Mouse (Mus musculus) hindbrain, postnatal 0 days (tissue): Measurements from ENCODE around the gene Mettl7a1. TPM values are rescaled to one million over a fixed set of nuclear protein-coding genes. Genes with fewer than 3 reads are reported as not detected.
A peak's percentile ranks its signal among the peaks of the same experiment; 100 is the strongest.
"Not testable (repeated sequence)": the region's sequence is repeated elsewhere in the genome, so short reads cannot be mapped to it uniquely, and the experiment has no call there.

Source experiments
- ATAC-seq: fragments of 200-750 bp; cut with Nextera tagmentation; 2 replicates; pipeline ENCODE4 v1.8.0; 2017; ENCODE audit warnings: mild to moderate bottlenecking, moderate TSS enrichment, moderate library complexity
- DNase-seq: peaks from one replicate; pipeline ENCODE4 v3.0.0-alpha.2; 2015; ENCODE audit warnings: low spot score
- H3K27ac ChIP-seq: fragments of 300-500 bp; sonication (generic); 2 replicates; pipeline ENCODE4 v1.5.1; 2014; ENCODE audit warnings: mild to moderate bottlenecking
- H3K27me3 ChIP-seq: fragments of 300-500 bp; sonication (generic); 2 replicates; pipeline ENCODE4 v1.6.1; 2014; ENCODE audit warnings: low read length, mixed read lengths; ENCODE audit not compliant: insufficient read depth
- H3K36me3 ChIP-seq: fragments of 300-500 bp; sonication (generic); 2 replicates; pipeline ENCODE4 v1.6.1; 2014; ENCODE audit warnings: low read length, mixed read lengths; ENCODE audit not compliant: insufficient read depth
- H3K4me1 ChIP-seq: fragments of 300-500 bp; sonication (generic); 2 replicates; pipeline ENCODE4 v1.6.1; 2014; ENCODE audit warnings: antibody characterized with exemption, low read length, mixed read lengths; ENCODE audit not compliant: insufficient read depth
- H3K4me2 ChIP-seq: fragments of 300-500 bp; sonication (generic); 2 replicates; pipeline ENCODE4 v1.6.1; 2014; ENCODE audit warnings: low read depth, mild to moderate bottlenecking, low read length, moderate library complexity, mixed read lengths
- H3K4me3 ChIP-seq: fragments of 300-500 bp; sonication (generic); 2 replicates; pipeline ENCODE4 v1.5.1; 2014; ENCODE audit warnings: low read length
- H3K9ac ChIP-seq: fragments of 300-500 bp; sonication (generic); replicated peaks from 2 replicates; pipeline ENCODE4 v1.6.1; 2014; ENCODE audit warnings: mild to moderate bottlenecking, low read length, moderate library complexity, mixed read lengths
- H3K9me3 ChIP-seq: fragments of 300-500 bp; sonication (generic); 2 replicates; pipeline ENCODE4 v1.6.1; 2016; ENCODE audit warnings: low read length, mixed read lengths
- CTCF ChIP-seq: IDR thresholded peaks from 2 replicates; pipeline ENCODE4 v1.5.1; 2016; ENCODE audit warnings: antibody characterized with exemption, control low read depth, low read depth
- WGBS: fragments of 180-500 bp; shearing (Covaris S2); extraction: QIAGEN DNeasy Blood & Tissue Kit; methylation state at CpG from one replicate; pipeline ENCODE4 v1.1.7; 2014; 5-methylcytosine and 5-hydroxymethylcytosine counted together
- polyA plus RNA-seq: library from polyadenylated mRNA; unstranded; fragments of >200 nt; fragmentation: Nextera tagmentation; extraction: Ambion mirVana; gene quantifications from 2 replicates; pipeline ENCODE4 v1.2.1, GENCODE M21; 2015
- total RNA-seq: library from RNA; depleted of rRNA; stranded (reverse); fragments of >200 nt; gene quantifications from 2 replicates; pipeline ENCODE4 v1.2.3, GENCODE M21; 2014

Mettl7a1 gene
- total and polyA plus RNA-seq, 2 experiments from 2014 or later: 1.8 to 9.3 TPM

DNA sequence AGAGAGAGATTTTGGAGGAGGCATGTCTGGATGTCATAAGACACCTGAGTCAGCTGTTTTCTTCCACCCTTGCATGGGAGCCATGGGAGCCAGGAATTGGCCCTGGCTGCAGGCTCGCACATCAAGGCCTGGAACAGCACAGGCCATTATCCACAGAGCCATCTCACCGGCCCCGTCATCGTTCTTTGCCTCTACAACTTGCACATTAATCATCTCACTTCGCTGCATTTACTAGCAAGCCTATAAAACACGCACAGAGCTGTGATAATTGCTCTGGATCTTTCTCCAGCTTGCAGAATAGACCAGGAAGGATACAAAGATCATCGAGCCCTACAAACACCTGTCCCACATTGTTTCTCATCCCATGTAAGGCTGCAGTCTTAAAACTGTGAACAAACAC lies 26.8 kb downstream of the Mettl7a1 start:
- no peak for TF ChIP-seq CTCF
- Histone ChIP-seq H3K9me3 (no peaks in the 10 kb centered on the region), H3K27me3 (no peaks in the 10 kb centered on the region), H3K27ac (no peak overlapping the region), H3K36me3 (no peaks in the 10 kb centered on the region), H3K4me3 (no peak overlapping the region), H3K9ac (no peak overlapping the region), H3K4me1 (no peaks in the 10 kb centered on the region), H3K4me2 (no peak overlapping the region)
- ATAC-seq (no peak), DNase-seq (no peak)
- 68% methylated on average over 7 of the region's 7 CpGs for WGBS

DNA sequence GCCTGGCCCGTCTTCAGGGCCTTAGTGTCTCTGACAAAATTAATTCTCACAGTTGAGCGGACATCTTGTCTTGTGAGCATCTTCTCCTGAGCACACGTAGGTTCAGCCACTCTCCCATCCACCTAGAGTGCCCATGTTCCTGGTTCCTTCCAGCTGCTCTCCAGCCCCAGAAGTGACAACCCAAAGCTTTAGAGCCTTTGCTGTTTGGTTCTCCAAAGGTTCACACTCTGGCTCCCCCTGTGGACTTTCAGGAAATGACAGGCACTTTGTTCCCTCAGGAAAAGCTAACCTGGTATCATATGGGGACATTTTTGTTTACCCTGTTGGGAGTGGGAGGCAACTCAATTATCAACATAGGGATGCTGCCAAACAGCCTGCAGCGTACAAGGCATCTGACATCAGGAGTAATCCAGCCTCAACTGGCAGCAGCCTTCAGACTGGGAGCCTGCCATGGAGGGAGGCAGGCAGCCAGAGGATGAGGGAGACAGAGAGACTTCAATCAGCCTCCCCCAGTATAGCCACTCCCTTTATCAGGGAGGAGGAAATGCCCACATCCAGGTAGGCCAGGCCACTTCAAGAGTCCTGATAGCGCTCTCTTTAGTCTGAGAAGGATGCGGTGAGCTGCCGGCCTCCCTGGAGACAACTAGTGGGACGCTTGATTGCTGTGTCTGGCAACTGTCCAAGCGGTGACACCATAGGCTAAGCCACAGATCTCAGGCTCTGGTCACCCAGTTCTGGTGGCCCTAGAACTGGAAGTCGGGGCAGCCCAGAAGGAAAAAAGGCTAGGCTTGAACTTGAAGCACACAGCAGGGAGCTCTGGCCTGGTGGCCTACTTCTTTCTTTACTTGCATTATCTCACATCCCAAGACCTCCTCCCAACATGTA lies 28.4 kb downstream of the Mettl7a1 start:
- H3K9me3 ChIP-seq, H3K4me2 ChIP-seq, H3K27me3 ChIP-seq, H3K4me1 ChIP-seq, H3K9ac ChIP-seq, DNase-seq, H3K4me3 ChIP-seq, H3K27ac ChIP-seq, H3K36me3 ChIP-seq: not testable (repeated sequence)
- TF ChIP-seq CTCF: peak; percentile 23; the same call in 1 of the 2 replicates
- WGBS: 34% methylated on average over 2 of the region's 10 CpGs
- ATAC-seq: peak; percentile 70

DNA sequence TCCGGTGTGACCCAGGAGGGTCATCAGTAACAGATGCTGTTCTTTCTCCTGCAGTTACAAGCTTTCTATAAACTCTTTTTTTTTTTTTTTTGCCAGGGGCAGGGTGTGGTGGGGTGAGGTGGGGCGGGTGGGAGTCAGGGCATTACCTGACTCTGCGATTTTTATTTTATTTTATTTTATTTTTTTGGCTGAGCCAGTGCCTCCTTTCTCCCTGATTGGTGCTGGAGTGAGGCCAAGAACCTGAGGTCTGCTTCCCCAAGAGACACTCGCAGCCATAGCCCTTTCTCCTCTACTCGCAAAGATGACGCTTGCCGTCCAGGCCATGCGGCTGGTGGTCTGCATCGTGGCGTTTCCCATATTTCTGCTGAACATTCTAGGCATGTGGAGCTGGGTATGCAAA lies 30.7 kb downstream of the Mettl7a1 start, which contains the start of gene Mettl7a3:
TSS of gene Mettl7a3 (plus strand) at position 301 of the 400 bp plus-strand sequence.
- Histone ChIP-seq H3K9me3 (no peaks in the 10 kb centered on the region), H3K4me1 (no peaks in the 10 kb centered on the region), H3K9ac (no peak within 1 kb of the TSS), H3K27me3 (no peaks in the 10 kb centered on the region), H3K27ac (no peak within 1 kb of the TSS), H3K4me2 (no peak within 1 kb of the TSS), H3K36me3 (no peaks in the 10 kb centered on the region), H3K4me3 (no peak within 1 kb of the TSS)
- ATAC-seq (no peak), DNase-seq (no peak)
- TF ChIP-seq CTCF: no peak
- WGBS: 55% methylated on average over 10 of the region's 10 CpGs

DNA sequence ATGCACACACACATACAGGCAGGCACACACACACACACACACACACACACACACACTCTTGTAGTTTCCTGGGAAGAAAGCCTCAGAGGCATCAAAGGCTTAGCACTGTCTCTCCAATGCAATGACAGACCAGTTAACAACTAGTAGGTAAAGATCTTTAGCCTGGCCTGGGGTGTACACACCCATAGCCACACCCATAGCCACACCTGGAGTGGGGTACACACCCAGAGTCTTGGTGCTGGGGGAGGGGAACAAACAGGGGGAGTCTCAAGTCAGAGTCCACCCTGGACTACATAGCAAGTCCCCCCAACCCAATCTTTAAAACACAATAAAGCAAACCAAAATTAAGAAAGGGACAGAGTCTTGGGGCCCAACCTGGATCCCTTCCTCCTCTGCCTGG lies 33.4 kb downstream of the Mettl7a1 start:
- H3K4me2 ChIP-seq, H3K27me3 ChIP-seq, H3K36me3 ChIP-seq, H3K9ac ChIP-seq, H3K4me3 ChIP-seq, H3K27ac ChIP-seq, ATAC-seq, H3K4me1 ChIP-seq, DNase-seq, H3K9me3 ChIP-seq: not testable (repeated sequence)

DNA sequence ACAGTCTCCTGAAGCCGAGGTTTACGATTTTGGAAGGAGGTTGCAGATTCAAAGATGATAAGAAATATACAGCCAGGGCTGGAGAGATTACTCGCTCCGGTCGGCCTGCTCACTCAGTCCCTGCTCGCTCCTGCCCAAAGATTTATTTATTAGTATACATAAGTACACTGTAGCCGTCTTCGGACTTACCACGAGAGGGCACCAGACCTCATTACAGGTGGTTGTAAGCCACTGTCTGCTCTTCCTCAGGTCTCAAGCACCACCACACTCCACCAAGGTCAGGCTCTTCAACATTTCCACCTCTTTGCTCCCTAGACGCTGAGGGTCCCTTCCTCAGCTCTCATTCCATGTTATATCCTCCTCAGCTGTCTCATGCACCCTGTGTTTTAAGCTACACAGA lies 33.9 kb downstream of the Mettl7a1 start:
- H3K4me1 ChIP-seq, H3K4me2 ChIP-seq, ATAC-seq, H3K9ac ChIP-seq, H3K27ac ChIP-seq, H3K36me3 ChIP-seq, H3K27me3 ChIP-seq, H3K9me3 ChIP-seq, H3K4me3 ChIP-seq: not testable (repeated sequence)
- 32% methylated on average over 9 of the region's 10 CpGs for WGBS
- peak; percentile 57 for TF ChIP-seq CTCF
- DNase-seq: peak; percentile 49

DNA sequence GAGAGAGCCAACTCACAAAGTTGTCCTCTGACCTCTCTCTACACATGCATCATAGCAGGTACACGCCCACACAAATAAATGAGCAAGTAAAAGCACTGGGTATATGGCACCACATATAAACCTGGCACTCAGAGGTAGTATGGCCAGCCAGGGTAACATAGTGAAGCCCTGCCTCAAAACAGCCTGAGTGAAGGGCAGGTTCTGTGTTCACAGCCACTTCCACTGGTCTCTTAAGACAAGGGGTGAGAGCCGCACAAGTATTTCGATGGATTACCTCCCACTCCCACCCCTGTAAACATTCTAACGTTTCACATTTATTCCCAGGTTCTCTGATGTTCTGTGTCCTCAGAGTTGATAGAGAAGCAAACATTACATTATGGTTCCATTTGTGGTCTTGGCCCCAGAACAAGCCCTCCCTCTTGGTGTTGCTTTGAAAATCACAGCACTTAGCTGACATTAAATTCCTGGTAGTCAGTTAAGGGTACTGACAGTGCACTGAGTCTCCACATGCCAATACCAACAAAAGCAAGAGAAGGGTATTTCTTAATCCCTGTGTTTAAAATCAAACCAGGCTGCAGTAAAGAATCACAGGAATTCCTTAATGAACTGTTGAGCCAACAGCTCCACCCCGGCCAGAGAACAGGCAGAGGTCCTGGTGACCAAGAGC lies 37.5 kb downstream of the Mettl7a1 start:
- H3K4me2 ChIP-seq, H3K9me3 ChIP-seq, H3K4me3 ChIP-seq, DNase-seq, H3K4me1 ChIP-seq, H3K9ac ChIP-seq, ATAC-seq, H3K27ac ChIP-seq, H3K36me3 ChIP-seq, H3K27me3 ChIP-seq: not testable (repeated sequence)
- 77% methylated on average over 4 of the region's 5 CpGs for WGBS

DNA sequence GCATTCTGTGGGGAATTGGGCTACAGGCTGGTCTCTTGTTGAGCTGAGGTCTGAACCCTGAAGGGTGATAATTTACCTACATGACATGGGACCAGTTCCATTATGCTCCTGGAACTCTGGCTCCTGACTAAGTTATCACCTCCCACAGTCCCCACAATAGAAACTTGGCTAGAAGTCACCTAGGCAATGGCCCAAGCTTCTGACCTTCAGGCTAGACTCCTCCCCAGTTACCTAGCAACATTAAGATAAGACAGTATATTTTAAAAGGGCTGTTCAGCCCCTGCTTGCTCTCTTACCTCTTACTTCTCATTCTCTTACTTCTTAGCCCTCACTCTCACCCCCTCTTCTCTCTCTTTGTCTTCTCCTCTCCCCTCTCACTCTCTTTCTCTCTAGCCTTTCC lies 41.5 kb downstream of the Mettl7a1 start:
- Histone ChIP-seq H3K9me3 (no peaks in the 10 kb centered on the region), H3K27ac (no peak overlapping the region), H3K27me3 (no peaks in the 10 kb centered on the region), H3K36me3 (no peaks in the 10 kb centered on the region), H3K9ac (no peak overlapping the region), H3K4me2 (no peak overlapping the region), H3K4me3 (no peak overlapping the region), H3K4me1 (no peaks in the 10 kb centered on the region)
- DNase-seq: no peak
- TF ChIP-seq CTCF: no peak
- no peak for ATAC-seq
